In the genomic region with DNA sequence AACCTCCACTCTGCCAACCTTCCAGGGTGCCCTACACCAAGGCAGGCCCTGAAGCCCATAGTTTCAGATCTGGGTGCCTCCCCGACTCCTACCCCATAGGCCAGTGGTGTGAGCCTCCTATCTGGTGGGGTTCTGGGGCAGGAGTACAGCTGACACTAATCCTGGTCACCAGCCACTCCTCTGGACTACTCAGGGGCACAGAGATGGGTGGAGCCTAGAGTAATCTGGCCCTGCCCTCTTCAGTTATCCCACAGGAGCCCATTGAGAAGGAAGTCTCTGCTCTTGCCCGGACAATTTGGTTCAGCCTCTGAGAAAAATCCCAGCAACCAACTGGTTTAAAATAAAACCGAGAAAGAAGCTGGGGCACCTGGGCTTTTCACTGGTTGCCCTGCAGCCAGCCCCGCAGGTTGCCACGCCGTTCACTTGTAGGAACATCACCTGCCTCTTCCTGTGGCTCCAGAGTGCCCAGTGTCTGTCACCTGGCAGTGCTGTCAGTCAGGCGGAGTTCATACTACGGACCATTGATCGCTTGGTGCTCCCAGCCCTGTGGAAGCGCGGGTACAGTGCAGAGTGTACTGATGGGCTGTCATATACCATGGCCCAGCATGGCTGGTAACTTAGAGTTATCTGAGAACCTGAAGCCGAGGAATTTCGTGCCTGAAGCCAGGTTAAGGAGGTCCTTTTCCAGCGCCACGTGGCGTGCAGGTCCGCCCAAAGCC, we compare ENCODE assay signal across 10 mouse cellular contexts.
A peak's percentile ranks its signal among the peaks of the same experiment; 100 is the strongest.
DNase-seq lines count a peak whose midpoint lies in the region; ATAC-seq lines count a peak whose summit lies in the region.
"Had no signal": no experiment of that assay in that cellular context is flagged by ENCODE, and none has a peak within 500 bp of the region (broad histone marks: within the 10 kb centered on the region; RNA-seq: fewer than 3 reads in every experiment).

No protein-coding gene starts in this region.

- H3K27ac ChIP-seq in kidney, embryonic 16.5 days (ENCODE audit: low read length): no peak overlapping the region
- no peak overlapping the region for H3K27ac ChIP-seq in embryonic facial prominence, embryonic 14.5 days (replicated peaks; ENCODE audit: low read depth, low read length)
- H3K27ac ChIP-seq in limb, embryonic 10.5 days: 0 out of 2 replicates have a peak overlapping the region, but pooled peaks have one; percentile 48
- H3K27ac ChIP-seq in neural tube, embryonic 15.5 days (replicated peaks): 0 out of 2 replicates have a peak overlapping the region, but pooled peaks have one; percentile 18

- H3K4me1 ChIP-seq in kidney, embryonic 16.5 days (ENCODE audit: insufficient read depth, low read length): peaks cover 20% of the 10 kb centered on the region
- H3K4me1 ChIP-seq in embryonic facial prominence, embryonic 14.5 days (ENCODE audit: control insufficient read depth, insufficient read depth, low read length): peaks cover 12% of the 10 kb centered on the region
- H3K4me1 ChIP-seq in limb, embryonic 10.5 days: peaks cover 50% of the 10 kb centered on the region
- H3K4me1 ChIP-seq in neural tube, embryonic 15.5 days: peaks cover 53% of the 10 kb centered on the region

- H3K9me3 ChIP-seq in kidney, embryonic 16.5 days (ENCODE audit: low read length): no peaks in the 10 kb centered on the region
- no peaks in the 10 kb centered on the region for H3K9me3 ChIP-seq in embryonic facial prominence, embryonic 14.5 days (ENCODE audit: control insufficient read depth, low read length)
- H3K9me3 ChIP-seq in limb, embryonic 10.5 days (replicated peaks): no peaks in the 10 kb centered on the region
- H3K9me3 ChIP-seq in neural tube, embryonic 15.5 days (replicated peaks): no peaks in the 10 kb centered on the region

- H3K9ac ChIP-seq in kidney, embryonic 16.5 days (replicated peaks; ENCODE audit: low read length): no peak overlapping the region
- H3K9ac ChIP-seq in embryonic facial prominence, embryonic 14.5 days (ENCODE audit: low read depth, low read length): no peak overlapping the region
- H3K9ac ChIP-seq in neural tube, embryonic 15.5 days (replicated peaks): no peak overlapping the region

- peak overlapping the region; percentile 21; the same call in 1 of the 2 replicates for H3K4me3 ChIP-seq in kidney, embryonic 16.5 days (ENCODE audit: low read length)
- H3K4me3 ChIP-seq in embryonic facial prominence, embryonic 14.5 days (ENCODE audit: low read depth, low read length): peak overlapping the region; percentile 31; the same call in 1 of the 2 replicates
- H3K4me3 ChIP-seq in limb, embryonic 10.5 days: peak overlapping the region; percentile 45; the same call in 1 of the 2 replicates
- no peak overlapping the region for H3K4me3 ChIP-seq in neural tube, embryonic 15.5 days (replicated peaks)

- WGBS in kidney, embryonic 16.5 days: 6% methylated on average over 17 of the region's 17 CpGs
- WGBS in embryonic facial prominence, embryonic 14.5 days: 19% methylated on average over 17 of the region's 17 CpGs
- 12% methylated on average over 17 of the region's 17 CpGs for WGBS in limb, embryonic 10.5 days
- 31% methylated on average over 17 of the region's 17 CpGs for WGBS in neural tube, embryonic 15.5 days

- DNase-seq in kidney, postnatal 14 days: no peak
- no peak for DNase-seq in embryonic facial prominence, embryonic 14.5 days (ENCODE audit: low spot score)
- DNase-seq in limb, embryonic 10.5 days (ENCODE audit: low spot score): peak; percentile 46
- DNase-seq in spleen, adult 12 weeks (ENCODE audit: low spot score): no peak
- DNase-seq in thymus, postnatal 4 days: no peak
- no peak for DNase-seq in thymus, postnatal 0 days (ENCODE audit: low spot score)
- DNase-seq: kidney, adult 18-20 months; lung, postnatal 36 days had no signal

- H3K27me3 ChIP-seq in kidney, embryonic 16.5 days (ENCODE audit: insufficient read depth, low read length): peaks cover 92% of the 10 kb centered on the region
- H3K27me3 ChIP-seq in embryonic facial prominence, embryonic 14.5 days (replicated peaks; ENCODE audit: control insufficient read depth, insufficient read depth, low read length): peaks cover 87% of the 10 kb centered on the region
- H3K27me3 ChIP-seq in limb, embryonic 10.5 days (ENCODE audit: low read depth, poor library complexity, severe bottlenecking): peaks cover 95% of the 10 kb centered on the region
- peaks cover 42% of the 10 kb centered on the region for H3K27me3 ChIP-seq in neural tube, embryonic 15.5 days (replicated peaks)

- H3K36me3 ChIP-seq in kidney, embryonic 16.5 days (ENCODE audit: insufficient read depth, low read length): no peaks in the 10 kb centered on the region
- no peaks in the 10 kb centered on the region for H3K36me3 ChIP-seq in embryonic facial prominence, embryonic 14.5 days (ENCODE audit: control insufficient read depth, insufficient read depth, low read length)
- H3K36me3 ChIP-seq in limb, embryonic 10.5 days: no peaks in the 10 kb centered on the region
- H3K36me3 ChIP-seq in neural tube, embryonic 15.5 days: no peaks in the 10 kb centered on the region

- peak overlapping the region; percentile 47 for H3K4me2 ChIP-seq in kidney, embryonic 16.5 days (replicated peaks; ENCODE audit: low read depth, low read length)
- H3K4me2 ChIP-seq in embryonic facial prominence, embryonic 14.5 days (ENCODE audit: low read depth, low read length): no peak overlapping the region
- peak overlapping the region; percentile 58 for H3K4me2 ChIP-seq in neural tube, embryonic 15.5 days

- peak; percentile 37 for ATAC-seq in kidney, embryonic 16.5 days (ENCODE audit: low FRiP score, low TSS enrichment)
- ATAC-seq in embryonic facial prominence, embryonic 14.5 days (ENCODE audit: low read depth): no peak
- no peak for ATAC-seq in neural tube, embryonic 15.5 days (ENCODE audit: low FRiP score)

Comparison
In these comparisons a context has a peak if more than half of its experiments do, and no peak if none do; other contexts are left out.
1. H3K27ac ChIP-seq: peak in limb, embryonic 10.5 days (single experiment) and neural tube, embryonic 15.5 days (single experiment); none in kidney, embryonic 16.5 days (single experiment) and embryonic facial prominence, embryonic 14.5 days (single experiment).